Mouse (Mus musculus) ES-Bruce4 (cell line): ENCODE data around the gene Sh2d2a.

Source experiments
- EP300 ChIP-seq: IDR thresholded peaks from 2 replicates; pipeline ENCODE4 v1.6.1; 2011; ENCODE audit warnings: low read depth, low read length; ENCODE audit not compliant: insufficient read depth
- POLR2A ChIP-seq: IDR thresholded peaks from one replicate; pipeline ENCODE4 v1.8.1; 2011; ENCODE audit warnings: low read length; ENCODE audit not compliant: insufficient read depth

DNA sequence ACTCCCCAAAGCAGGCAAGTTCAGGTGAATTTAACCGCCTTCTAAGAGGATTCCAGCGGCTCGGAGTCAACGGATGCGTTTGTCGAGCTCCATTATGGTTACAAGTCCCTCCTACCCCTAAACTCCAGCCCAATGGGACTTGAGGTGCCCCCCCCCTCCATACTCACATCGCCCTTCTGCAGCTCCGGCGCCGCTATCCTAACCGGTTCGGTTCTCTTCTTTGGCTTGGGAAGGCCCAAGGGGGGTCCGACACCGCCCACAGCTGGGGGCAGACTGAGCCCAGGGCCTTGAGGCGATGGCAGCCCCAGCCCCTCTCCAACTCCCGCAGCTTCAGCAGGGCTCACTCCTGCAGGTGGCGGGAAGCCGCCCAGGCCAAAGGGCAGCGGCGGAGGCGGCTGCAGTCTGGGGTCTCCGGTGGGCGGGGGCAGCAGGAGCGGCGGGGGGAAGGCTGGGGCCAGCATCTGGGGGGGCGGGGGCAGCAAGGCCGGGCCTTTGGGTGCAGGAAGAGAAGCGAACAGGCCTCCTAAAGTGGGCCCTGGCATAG is 38.2 kb downstream of the Sh2d2a start:
- TF ChIP-seq EP300 (no peak), POLR2A (no peak)
